Mouse (Mus musculus) kidney, embryonic 16.5 days (tissue): ENCODE results near the gene Cd9. TPM values are rescaled to one million over a fixed set of nuclear protein-coding genes. Genes with fewer than 3 reads are reported as not detected.

Experiments
- ATAC-seq: fragments of 200-750 bp; cut with Nextera tagmentation; 2 replicates; pipeline ENCODE4 v1.8.0; 2017; ENCODE audit warnings: moderate TSS enrichment; ENCODE audit not compliant: low FRiP score, low TSS enrichment
- H3K27ac ChIP-seq: fragments of 300-500 bp; sonication (generic); 2 replicates; pipeline ENCODE4 v1.5.1; 2014; ENCODE audit warnings: low read length
- H3K27me3 ChIP-seq: fragments of 300-500 bp; sonication (generic); 2 replicates; pipeline ENCODE4 v1.6.1; 2014; ENCODE audit warnings: low read length, control low read depth, mixed read lengths; ENCODE audit not compliant: insufficient read depth
- H3K36me3 ChIP-seq: fragments of 300-500 bp; sonication (generic); 2 replicates; pipeline ENCODE4 v1.6.1; 2014; ENCODE audit warnings: low read length, control low read depth, mixed read lengths; ENCODE audit not compliant: insufficient read depth
- H3K4me1 ChIP-seq: fragments of 300-500 bp; sonication (generic); 2 replicates; pipeline ENCODE4 v1.6.1; 2014; ENCODE audit warnings: low read length, control low read depth, mixed read lengths; ENCODE audit not compliant: insufficient read depth
- H3K4me2 ChIP-seq: fragments of 300-500 bp; sonication (generic); replicated peaks from 2 replicates; pipeline ENCODE4 v1.6.1; 2014; ENCODE audit warnings: low read depth, low read length
- H3K4me3 ChIP-seq: fragments of 300-500 bp; sonication (generic); 2 replicates; pipeline ENCODE4 v1.5.1; 2014; ENCODE audit warnings: mild to moderate bottlenecking, low read length
- H3K9ac ChIP-seq: fragments of 300-500 bp; sonication (generic); replicated peaks from 2 replicates; pipeline ENCODE4 v1.6.1; 2014; ENCODE audit warnings: low read length
- H3K9me3 ChIP-seq: fragments of 300-500 bp; sonication (generic); 2 replicates; pipeline ENCODE4 v1.6.1; 2016; ENCODE audit warnings: low read length, control low read depth
- WGBS: fragments of 180-500 bp; shearing (Covaris S2); extraction: QIAGEN DNeasy Blood & Tissue Kit; methylation state at CpG from one replicate; pipeline ENCODE4 v1.1.7; 2014; 5-methylcytosine and 5-hydroxymethylcytosine counted together
- polyA plus RNA-seq: library from polyadenylated mRNA; unstranded; fragments of >200 nt; fragmentation: Nextera tagmentation; extraction: Ambion mirVana; gene quantifications from 2 replicates; pipeline ENCODE4 v1.2.1, GENCODE M21; 2015

Gene Cd9
- polyA plus RNA-seq, 1 experiment from 2014 or later: 178 TPM

GRCm38 (mm10) chr6:125504622-125505355 lies 10.2 kb upstream of the Cd9 start:
- Histone ChIP-seq H3K4me1 (no peaks in the 10 kb centered on the region), H3K27me3 (no peaks in the 10 kb centered on the region), H3K9ac (no peak overlapping the region), H3K4me3 (no peak overlapping the region), H3K27ac (no peak overlapping the region), H3K9me3 (no peaks in the 10 kb centered on the region), H3K4me2 (no peak overlapping the region), H3K36me3 (no peaks in the 10 kb centered on the region)
- WGBS: 51% methylated on average over 3 of the region's 3 CpGs
- ATAC-seq: no peak

- no peaks in the 10 kb centered on the region for H3K27me3 ChIP-seq
- no peak for ATAC-seq
- no peak overlapping the region for H3K4me3 ChIP-seq
- no peak overlapping the region for H3K4me2 ChIP-seq
- H3K27ac ChIP-seq: no peak overlapping the region
- H3K36me3 ChIP-seq: no peaks in the 10 kb centered on the region
- no peaks in the 10 kb centered on the region for H3K4me1 ChIP-seq
- no peak overlapping the region for H3K9ac ChIP-seq
- WGBS: 90% methylated on average over 11 of the region's 11 CpGs
- no peaks in the 10 kb centered on the region for H3K9me3 ChIP-seq
Observed at GRCm38 (mm10) chr6:125503186-125503802, 8.7 kb upstream of the Cd9 start.

GRCm38 (mm10) chr6:125498062-125498461 lies 3.5 kb upstream of the Cd9 start:
- H3K27ac ChIP-seq: no peak overlapping the region
- no peaks in the 10 kb centered on the region for H3K27me3 ChIP-seq
- H3K9me3 ChIP-seq: no peaks in the 10 kb centered on the region
- peaks cover 11% of the 10 kb centered on the region for H3K4me1 ChIP-seq
- ATAC-seq: no peak
- no peak overlapping the region for H3K9ac ChIP-seq
- H3K4me3 ChIP-seq: no peak overlapping the region
- H3K4me2 ChIP-seq: no peak overlapping the region
- H3K36me3 ChIP-seq: no peaks in the 10 kb centered on the region
- 22% methylated on average over 5 of the region's 5 CpGs for WGBS

GRCm38 (mm10) chr6:125496417-125496816 lies 1.8 kb upstream of the Cd9 start:
- Histone ChIP-seq H3K4me2 (no peak overlapping the region), H3K27me3 (no peaks in the 10 kb centered on the region), H3K4me3 (no peak overlapping the region), H3K36me3 (no peaks in the 10 kb centered on the region), H3K27ac (no peak overlapping the region), H3K9me3 (no peaks in the 10 kb centered on the region), H3K4me1 (peaks cover 26% of the 10 kb centered on the region), H3K9ac (no peak overlapping the region)
- no peak for ATAC-seq
- WGBS: 90% methylated on average over 12 of the region's 12 CpGs

GRCm38 (mm10) chr6:125495361-125495760 lies 770 bp upstream of the Cd9 start:
- no peak overlapping the region for H3K27ac ChIP-seq
- no peaks in the 10 kb centered on the region for H3K9me3 ChIP-seq
- no peaks in the 10 kb centered on the region for H3K36me3 ChIP-seq
- ATAC-seq: no peak
- peak overlapping the region; percentile 89 for H3K4me2 ChIP-seq
- WGBS: 74% methylated on average over 9 of the region's 9 CpGs
- 0 out of 2 replicates have a peak overlapping the region, but pooled peaks have one; percentile 81 for H3K9ac ChIP-seq
- no peaks in the 10 kb centered on the region for H3K27me3 ChIP-seq
- H3K4me3 ChIP-seq: no peak overlapping the region
- peaks cover 30% of the 10 kb centered on the region for H3K4me1 ChIP-seq

- H3K27ac ChIP-seq: peak overlapping the region; percentile 6; the same call in 1 of the 2 replicates
- H3K9ac ChIP-seq: peak overlapping the region; percentile 81; the same call in 1 of the 2 replicates
- H3K36me3 ChIP-seq: no peaks in the 10 kb centered on the region
- ATAC-seq: no peak
- H3K4me1 ChIP-seq: peaks cover 36% of the 10 kb centered on the region
- H3K4me3 ChIP-seq: peak overlapping the region; percentile 76
- H3K4me2 ChIP-seq: peak overlapping the region; percentile 89
- no peaks in the 10 kb centered on the region for H3K27me3 ChIP-seq
- no peaks in the 10 kb centered on the region for H3K9me3 ChIP-seq
- 51% methylated on average over 5 of the region's 5 CpGs for WGBS
Observed at GRCm38 (mm10) chr6:125493147-125493546, 1.4 kb downstream of the Cd9 start.

GRCm38 (mm10) chr6:125492664-125493063 lies 1.9 kb downstream of the Cd9 start:
- Histone ChIP-seq H3K36me3 (no peaks in the 10 kb centered on the region), H3K4me3 (peak overlapping the region; percentile 76), H3K9me3 (no peaks in the 10 kb centered on the region), H3K27me3 (no peaks in the 10 kb centered on the region), H3K4me2 (peak overlapping the region; percentile 89), H3K27ac (no peak overlapping the region), H3K4me1 (peaks cover 36% of the 10 kb centered on the region), H3K9ac (0 out of 2 replicates have a peak overlapping the region, but pooled peaks have one; percentile 81)
- 62% methylated on average over 6 of the region's 6 CpGs for WGBS
- ATAC-seq: no peak

- Histone ChIP-seq H3K4me1 (peaks cover 36% of the 10 kb centered on the region), H3K9ac (no peak overlapping the region), H3K4me2 (peak overlapping the region; percentile 17; the same call in 1 of the 2 replicates), H3K27ac (no peak overlapping the region), H3K36me3 (no peaks in the 10 kb centered on the region), H3K4me3 (no peak overlapping the region), H3K27me3 (no peaks in the 10 kb centered on the region), H3K9me3 (no peaks in the 10 kb centered on the region)
- no peak for ATAC-seq
- 66% methylated on average over 9 of the region's 9 CpGs for WGBS
Observed at GRCm38 (mm10) chr6:125492033-125492432, 2.6 kb downstream of the Cd9 start.

- H3K4me2 ChIP-seq: 0 out of 2 replicates have a peak overlapping the region, but pooled peaks have one; percentile 6
- H3K27ac ChIP-seq: no peak overlapping the region
- 0 out of 2 replicates have a peak overlapping the region, but pooled peaks have one; percentile 10 for H3K9ac ChIP-seq
- H3K36me3 ChIP-seq: no peaks in the 10 kb centered on the region
- no peak for ATAC-seq
- no peak overlapping the region for H3K4me3 ChIP-seq
- no peaks in the 10 kb centered on the region for H3K27me3 ChIP-seq
- peaks cover 36% of the 10 kb centered on the region for H3K4me1 ChIP-seq
- H3K9me3 ChIP-seq: no peaks in the 10 kb centered on the region
- 74% methylated on average over 10 of the region's 10 CpGs for WGBS
Observed at GRCm38 (mm10) chr6:125491393-125491792, 3.2 kb downstream of the Cd9 start.
